Mouse (Mus musculus) splenic B cell, adult 2 months (primary cell): Measurements from ENCODE around the gene Ypel4.
A peak's percentile ranks its signal among the peaks of the same experiment; 100 is the strongest.
"Not testable (repeated sequence)": the region's sequence is repeated elsewhere in the genome, so short reads cannot be mapped to it uniquely, and the experiment has no call there.

Experiments
- DNase-seq: peaks from one replicate; pipeline ENCODE4 v3.0.0-alpha.2; 2011; ENCODE audit warnings: low read depth, low spot score
- H3K27me3 ChIP-seq: 2 replicates; pipeline ENCODE4 v1.6.1; 2012; ENCODE audit warnings: mild to moderate bottlenecking, low read length, moderate library complexity, mixed read lengths; ENCODE audit not compliant: control insufficient read depth, poor library complexity, insufficient read depth, severe bottlenecking
- H3K36me3 ChIP-seq: 2 replicates; pipeline ENCODE4 v1.6.1; 2012; ENCODE audit warnings: mild to moderate bottlenecking, low read length, moderate library complexity, mixed read lengths; ENCODE audit not compliant: control insufficient read depth, poor library complexity, insufficient read depth, severe bottlenecking

The Ypel4 gene

DNA sequence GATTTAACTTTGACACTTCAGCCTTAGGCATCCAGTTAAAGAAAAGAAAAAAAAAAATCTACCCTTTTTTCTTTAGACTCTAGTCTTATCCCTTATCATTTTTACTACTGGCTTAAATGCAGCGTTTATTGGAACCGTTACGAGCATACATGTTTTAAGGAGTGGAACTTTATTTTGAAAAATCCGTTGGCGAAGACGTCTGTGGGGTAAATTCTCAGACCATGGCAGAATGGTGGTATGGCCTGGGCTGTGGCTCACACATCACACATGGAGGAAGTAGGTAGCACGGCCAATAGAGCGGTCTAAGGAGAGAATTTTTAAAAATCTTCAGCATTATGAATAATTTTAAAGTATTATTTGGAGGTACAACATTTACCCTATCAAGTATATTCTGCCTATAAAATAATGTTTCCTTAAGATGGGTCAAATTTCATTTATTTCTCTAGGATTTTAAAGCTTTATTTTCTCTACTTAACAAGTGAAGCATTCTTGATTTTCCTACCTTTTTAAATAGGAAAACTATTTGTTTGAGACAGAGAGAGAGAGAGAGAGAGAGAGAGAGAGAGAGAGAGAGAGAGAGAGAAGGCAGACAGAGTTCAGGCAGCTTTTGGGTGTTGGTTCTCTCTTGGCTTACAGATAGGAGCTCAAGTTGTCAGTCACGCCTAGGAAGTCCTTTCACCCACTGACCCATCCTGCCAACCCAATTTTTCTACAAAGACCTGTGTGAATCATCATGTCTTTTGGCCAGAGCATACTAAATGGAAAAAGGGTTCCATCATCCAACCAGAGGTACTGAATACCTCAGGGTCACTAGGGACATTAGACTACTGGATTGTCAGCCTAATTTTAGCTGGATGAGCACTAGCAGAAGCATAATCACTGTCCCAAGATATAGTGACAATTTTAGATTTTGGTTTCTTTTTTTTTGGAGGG lies 17.2 kb upstream of the Ypel4 start:
- DNase-seq: peak; percentile 34

DNA sequence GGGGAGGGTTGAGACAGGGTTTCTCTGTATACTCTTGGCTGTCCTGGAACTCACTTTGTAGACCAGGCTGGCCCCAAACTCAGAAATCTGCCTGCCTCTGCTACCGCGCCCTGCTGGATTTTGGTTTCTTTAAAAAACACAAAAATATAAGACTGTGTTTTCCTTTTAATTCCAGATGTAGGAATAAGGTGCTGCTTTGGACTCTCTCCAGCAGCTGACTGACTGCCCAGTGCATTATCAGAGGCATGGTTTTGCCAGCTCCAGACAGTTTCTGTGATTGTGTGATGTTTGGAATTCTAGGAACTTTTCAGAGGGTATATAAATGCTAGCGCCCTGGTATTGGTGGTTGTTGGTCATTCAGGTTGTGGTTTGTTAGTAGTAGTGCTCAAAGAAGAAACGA lies 16.5 kb upstream of the Ypel4 start:
- DNase-seq: no peak
- H3K36me3 ChIP-seq: 0 out of 2 replicates have a peak, but pooled peaks cover 2% of the 10 kb centered on the region
- H3K27me3 ChIP-seq: no peaks in the 10 kb centered on the region

More for the DNA sequence above, 17.2 kb upstream of the Ypel4 start:
- H3K27me3 ChIP-seq: no peaks in the 10 kb centered on the region
- 0 out of 2 replicates have a peak, but pooled peaks cover 2% of the 10 kb centered on the region for H3K36me3 ChIP-seq

DNA sequence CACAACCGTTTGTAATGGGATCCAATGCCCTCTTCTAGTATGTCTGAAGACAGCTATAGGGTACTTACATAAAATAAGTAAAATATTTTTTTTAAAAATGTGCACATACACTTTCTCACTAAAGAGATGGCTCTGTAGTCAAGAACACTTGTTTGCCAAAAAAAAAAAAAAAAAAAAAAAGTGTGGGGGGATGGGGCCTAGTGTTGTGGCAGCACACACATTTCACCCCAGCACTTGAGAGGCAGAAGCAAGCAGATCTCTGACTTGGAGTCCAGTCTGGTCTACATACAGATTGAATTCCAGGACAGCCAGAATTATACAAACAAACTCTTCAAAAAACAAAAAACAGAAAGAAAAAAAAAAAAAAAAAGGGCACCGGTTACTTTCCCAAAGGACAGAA lies 13.1 kb upstream of the Ypel4 start:
- Histone ChIP-seq H3K27me3 (no peaks in the 10 kb centered on the region), H3K36me3 (peaks cover 14% of the 10 kb centered on the region)
- no peak for DNase-seq

DNA sequence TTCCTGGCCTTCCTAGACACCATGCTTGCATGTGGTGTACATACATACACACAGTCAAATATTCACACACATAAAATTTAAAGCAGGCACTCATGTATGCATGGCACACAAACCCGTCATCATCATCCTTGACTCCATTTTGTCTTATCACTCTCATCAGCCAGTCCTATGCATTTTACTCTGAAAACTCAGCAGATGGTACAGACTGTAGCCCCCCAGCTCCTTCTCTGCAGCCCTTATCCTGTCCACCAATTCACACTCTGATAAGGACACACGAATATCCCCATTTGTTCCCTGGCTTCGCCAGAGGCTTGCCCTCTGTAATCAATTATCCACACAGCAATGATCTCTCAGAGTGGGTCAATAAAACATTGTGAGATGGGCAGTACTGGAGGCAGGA lies 12.7 kb upstream of the Ypel4 start:
- no peak for DNase-seq
- Histone ChIP-seq H3K27me3 (no peaks in the 10 kb centered on the region), H3K36me3 (peaks cover 14% of the 10 kb centered on the region)

DNA sequence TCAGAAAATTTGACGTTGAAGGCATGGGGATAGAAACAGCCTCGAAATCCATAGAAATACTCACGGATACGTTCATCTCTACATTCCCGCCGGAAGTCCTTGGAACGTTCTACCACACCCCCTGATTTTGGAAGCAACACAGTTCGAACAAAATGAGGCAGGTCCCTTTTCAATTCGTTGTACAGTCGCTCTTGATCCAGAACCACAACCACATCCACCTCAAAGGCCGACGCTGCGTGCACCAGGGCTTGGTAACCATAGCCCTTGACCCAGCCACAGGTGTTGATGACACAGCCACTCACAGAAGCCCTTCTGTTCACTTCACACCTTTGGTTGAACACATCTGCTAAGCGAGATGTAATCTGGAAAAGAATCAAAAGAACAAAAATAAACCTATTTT lies 10.0 kb upstream of the Ypel4 start:
- Histone ChIP-seq H3K27me3 (no peaks in the 10 kb centered on the region), H3K36me3 (peaks cover 14% of the 10 kb centered on the region)
- no peak for DNase-seq

DNA sequence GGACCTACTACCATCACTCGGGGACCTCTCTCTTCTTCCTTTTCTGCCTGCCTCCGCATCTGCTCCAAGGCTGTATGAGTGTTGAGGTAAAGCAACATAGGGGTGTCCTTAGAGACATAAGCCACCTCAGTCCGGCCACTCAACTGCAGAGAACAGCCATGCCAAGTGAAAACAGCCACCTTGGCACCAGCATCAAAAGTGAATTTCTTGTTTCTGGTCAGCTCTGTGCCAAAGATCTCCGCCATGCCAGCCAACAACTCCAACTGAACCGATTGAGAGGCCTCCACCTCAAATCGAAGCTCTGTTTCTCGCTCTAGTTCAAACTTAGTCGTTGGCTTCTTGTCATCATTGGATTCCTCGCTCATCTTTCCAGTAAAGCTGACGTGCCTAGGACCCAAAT lies 8.1 kb upstream of the Ypel4 start:
- no peak for DNase-seq
- Histone ChIP-seq H3K36me3 (peaks cover 14% of the 10 kb centered on the region), H3K27me3 (no peaks in the 10 kb centered on the region)

DNA sequence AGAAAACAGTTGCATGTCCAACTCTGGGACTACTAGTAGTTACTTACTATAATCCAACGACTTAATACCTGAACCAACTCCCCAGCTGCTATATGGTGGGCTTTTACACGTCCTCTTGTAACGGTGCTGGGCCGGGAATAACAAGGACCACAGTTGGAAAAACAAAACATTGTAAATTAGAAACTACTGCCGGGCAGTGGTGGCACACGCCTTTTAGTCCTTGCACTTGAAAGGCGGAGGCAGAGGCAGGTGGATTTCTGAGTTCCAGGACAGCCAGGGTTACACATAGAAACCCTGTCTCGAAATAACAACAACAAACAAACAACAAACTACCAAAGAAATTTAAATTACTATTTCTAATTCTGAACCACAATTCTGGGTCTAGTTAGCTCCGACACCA lies 7.1 kb upstream of the Ypel4 start:
- H3K36me3 ChIP-seq: peaks cover 12% of the 10 kb centered on the region
- no peaks in the 10 kb centered on the region for H3K27me3 ChIP-seq
- no peak for DNase-seq

GRCm38 (mm10) chr2:84727172-84727858 lies 6.5 kb upstream of the Ypel4 start, which contains the start of gene Clp1:
Gene Clp1 (minus strand): TSS chr2:84727350.
- no peaks in the 10 kb centered on the region for H3K27me3 ChIP-seq
- peaks cover 12% of the 10 kb centered on the region for H3K36me3 ChIP-seq
- peak; percentile 98 for DNase-seq

DNA sequence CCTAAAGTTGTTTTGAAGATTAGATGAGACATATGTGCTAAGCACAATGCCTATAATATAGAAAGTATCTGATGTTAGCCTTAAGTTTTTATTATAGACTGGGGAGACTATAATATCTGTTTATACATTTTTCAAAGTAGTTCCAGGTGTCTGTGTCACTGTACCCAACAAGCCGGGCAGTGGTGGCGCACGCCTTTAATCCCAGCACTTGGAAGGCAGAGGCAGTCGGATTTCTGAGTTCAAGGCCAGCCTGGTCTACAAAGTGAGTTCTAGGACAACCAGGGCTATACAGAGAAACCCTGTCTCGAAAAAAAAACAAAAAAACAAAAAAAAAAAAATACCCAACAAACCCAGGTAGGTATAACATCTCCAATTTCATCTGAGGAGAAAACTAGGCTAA lies 5.7 kb upstream of the Ypel4 start:
- not testable (repeated sequence) for H3K27me3 ChIP-seq, DNase-seq
- H3K36me3 ChIP-seq: peaks cover 12% of the 10 kb centered on the region

DNA sequence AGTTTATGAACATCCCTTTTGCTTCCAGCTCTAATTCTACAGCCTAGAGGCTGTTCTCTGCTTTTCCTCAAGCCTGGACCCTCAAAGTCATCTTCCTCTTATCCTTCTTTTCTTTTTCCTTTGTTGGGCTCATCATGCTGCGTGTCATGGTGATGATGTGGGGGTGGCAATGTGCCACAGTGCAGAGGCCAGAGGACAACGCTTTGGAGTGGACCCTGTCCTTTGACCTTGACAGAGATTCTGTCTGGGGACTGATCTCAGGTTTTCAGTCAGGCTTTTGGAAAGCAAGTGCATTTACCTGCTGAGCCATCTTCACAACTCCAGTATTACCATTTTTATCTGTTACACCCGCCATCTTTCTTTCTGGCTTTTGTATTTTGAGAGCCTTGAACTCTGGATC lies 2.7 kb upstream of the Ypel4 start:
- DNase-seq: no peak
- H3K36me3 ChIP-seq: no peaks in the 10 kb centered on the region
- H3K27me3 ChIP-seq: no peaks in the 10 kb centered on the region; the same call in 1 of the 2 replicates

- H3K36me3 ChIP-seq: no peaks in the 10 kb centered on the region
- no peaks in the 10 kb centered on the region; the same call in 1 of the 2 replicates for H3K27me3 ChIP-seq
- no peak for DNase-seq
Measured at GRCm38 (mm10) chr2:84732394-84732793, 1.5 kb upstream of the Ypel4 start.

DNA sequence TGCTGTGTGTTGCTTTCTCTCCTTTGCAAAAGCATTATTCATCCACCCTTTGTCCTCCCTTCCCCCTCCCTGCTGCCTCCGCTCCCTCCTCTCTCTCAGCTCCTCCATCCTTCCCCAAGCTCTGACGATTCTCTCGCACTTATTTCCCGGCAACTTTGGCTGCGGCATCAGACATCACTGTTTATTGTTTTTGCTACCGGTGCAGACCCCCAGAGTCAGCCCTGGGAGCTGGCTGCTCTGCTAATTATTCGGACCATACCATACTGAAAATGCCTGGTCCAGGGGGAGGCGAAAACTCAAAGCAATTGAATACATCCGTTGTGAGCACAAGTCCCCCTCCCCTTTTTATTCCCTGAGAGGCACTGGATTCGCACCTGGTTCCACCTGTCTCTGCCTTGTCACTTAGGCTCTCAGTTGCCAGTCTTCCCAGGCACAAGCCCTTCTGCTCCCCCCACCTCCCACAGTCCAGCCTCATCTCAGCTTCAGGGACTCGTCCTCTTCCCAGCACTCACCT lies 550 bp downstream of the Ypel4 start:
- DNase-seq: no peak
- no peaks in the 10 kb centered on the region; the same call in 1 of the 2 replicates for H3K27me3 ChIP-seq
- no peaks in the 10 kb centered on the region for H3K36me3 ChIP-seq

DNA sequence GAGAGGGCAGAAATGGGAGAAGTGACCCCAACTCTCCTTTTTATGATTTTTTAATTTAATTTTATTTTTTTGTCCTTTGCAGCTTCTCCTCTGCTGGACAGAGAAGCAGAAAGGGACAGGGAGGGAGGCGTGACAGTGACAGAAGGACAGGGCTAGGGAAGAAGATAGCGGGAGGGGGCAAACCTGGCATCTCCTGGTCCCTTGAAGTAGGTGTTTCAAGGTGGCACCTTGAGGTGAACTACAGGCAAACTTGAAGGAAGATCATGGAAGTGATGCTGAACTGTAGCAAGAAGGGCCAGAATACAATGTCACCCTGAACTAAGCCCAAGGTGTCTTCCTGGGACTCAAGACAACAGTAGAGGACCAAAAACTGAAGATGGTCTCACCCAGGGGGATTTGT lies 1.1 kb downstream of the Ypel4 start:
- DNase-seq: no peak
- no peaks in the 10 kb centered on the region for H3K36me3 ChIP-seq
- no peaks in the 10 kb centered on the region; the same call in 1 of the 2 replicates for H3K27me3 ChIP-seq

DNA sequence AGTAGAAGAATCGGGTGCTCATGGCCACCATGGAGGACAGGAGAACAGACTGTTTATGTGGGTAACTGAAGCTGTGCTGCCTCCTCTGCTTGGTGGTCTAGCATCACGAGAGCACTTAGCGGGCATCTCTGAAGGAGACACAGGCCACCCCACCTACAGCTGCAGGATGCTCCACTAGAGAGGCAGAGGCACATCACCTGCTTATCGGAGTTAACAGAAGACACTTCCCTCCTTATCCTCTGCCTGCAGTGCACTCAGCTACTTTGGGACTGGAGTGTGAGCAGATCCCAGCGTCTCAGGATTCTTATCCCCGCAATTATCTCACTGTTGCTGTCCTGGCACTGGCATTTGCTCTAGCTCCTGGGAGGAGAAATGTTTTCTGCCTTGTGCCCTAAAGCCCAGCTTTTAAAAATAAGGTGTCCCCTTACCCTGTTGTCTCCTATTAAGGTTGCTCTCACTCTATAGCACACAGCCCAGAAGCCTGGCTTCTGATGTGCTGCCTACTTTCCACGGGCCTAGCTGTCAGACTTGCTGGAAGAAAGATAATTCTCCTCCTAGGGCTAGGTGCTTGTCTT lies 1.6 kb downstream of the Ypel4 start:
- H3K27me3 ChIP-seq: no peaks in the 10 kb centered on the region; the same call in 1 of the 2 replicates
- H3K36me3 ChIP-seq: no peaks in the 10 kb centered on the region
- DNase-seq: no peak
